ENCODE assay signal across 8 mouse cellular contexts in the genomic region with DNA sequence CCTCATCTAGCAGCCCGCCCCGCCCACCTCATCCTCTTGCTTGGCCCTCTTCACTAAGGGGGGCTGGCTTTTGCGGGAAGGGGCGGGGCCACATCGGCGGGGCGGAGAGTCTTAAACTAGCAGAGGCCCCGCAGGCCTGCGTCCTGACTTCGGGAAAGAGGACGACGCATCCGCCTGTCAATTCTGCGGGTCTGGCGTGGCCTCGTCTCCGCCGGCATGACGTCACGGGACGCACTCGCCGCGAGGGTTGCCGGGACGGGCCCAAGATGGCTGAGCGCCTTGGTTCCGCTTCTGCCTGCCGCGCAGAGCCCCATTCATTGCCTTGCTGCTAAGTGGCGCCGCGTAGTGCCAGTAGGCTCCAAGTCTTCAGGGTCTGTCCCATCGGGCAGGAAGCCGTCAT. TPM values are rescaled to one million over a fixed set of nuclear protein-coding genes. Genes with fewer than 3 reads are reported as not detected.
DNase-seq lines count a peak whose midpoint lies in the region; ATAC-seq and TF ChIP-seq lines count a peak whose summit lies in the region.

A gene (plus strand): TSS at position 232 of the 400 bp plus-strand sequence.

- TF ChIP-seq POLR2A in testis, adult 2 months (IDR thresholded peaks at IDR 0.05; ENCODE audit: control insufficient read depth, low read depth, low read length) = peak; percentile 95

- H3K4me3 ChIP-seq in E14TG2a.4 (replicated peaks; ENCODE audit: low read length) = peak within 1 kb of the TSS; percentile 96
- H3K4me3 ChIP-seq in forebrain, embryonic 12.5 days (replicated peaks) = peak within 1 kb of the TSS; percentile 99
- H3K4me3 ChIP-seq in heart, postnatal 0 days (ENCODE audit: low read depth, low read length) = peak within 1 kb of the TSS; percentile 81
- H3K4me3 ChIP-seq in liver, embryonic 16.5 days (ENCODE audit: low read depth, low read length) = peak within 1 kb of the TSS; percentile 99
- peak within 1 kb of the TSS; percentile 99 for H3K4me3 ChIP-seq in neural tube, embryonic 13.5 days
- H3K4me3 ChIP-seq in testis, adult 2 months (ENCODE audit: control insufficient read depth, low read depth, low read length) = peak within 1 kb of the TSS; percentile 83

- H3K4me1 ChIP-seq in E14TG2a.4 (replicated peaks; ENCODE audit: low read depth, low read length) = peaks cover 19% of the 10 kb centered on the region
- peaks cover 17% of the 10 kb centered on the region for H3K4me1 ChIP-seq in forebrain, embryonic 12.5 days
- peaks cover 7% of the 10 kb centered on the region for H3K4me1 ChIP-seq in heart, postnatal 0 days (ENCODE audit: control insufficient read depth, insufficient read depth)
- H3K4me1 ChIP-seq in liver, embryonic 16.5 days (ENCODE audit: control insufficient read depth, low read depth, low read length) = peaks cover 23% of the 10 kb centered on the region
- H3K4me1 ChIP-seq in neural tube, embryonic 13.5 days (replicated peaks) = peaks cover 16% of the 10 kb centered on the region
- peaks cover 8% of the 10 kb centered on the region for H3K4me1 ChIP-seq in testis, adult 2 months (ENCODE audit: control insufficient read depth, insufficient read depth, low read length)

- ATAC-seq in forebrain, embryonic 12.5 days (ENCODE audit: low FRiP score) = peak; percentile 99
- peak; percentile 97 for ATAC-seq in heart, postnatal 0 days (ENCODE audit: insufficient read depth, low read depth)
- peak; percentile 97 for ATAC-seq in liver, embryonic 16.5 days (ENCODE audit: low read depth)
- peak; percentile 98 for ATAC-seq in neural tube, embryonic 13.5 days (ENCODE audit: low read depth)

- peaks cover 11% of the 10 kb centered on the region for H3K27me3 ChIP-seq in E14TG2a.4 (ENCODE audit: insufficient read depth, low read length)
- H3K27me3 ChIP-seq in forebrain, embryonic 12.5 days = no peaks in the 10 kb centered on the region
- H3K27me3 ChIP-seq in heart, postnatal 0 days (ENCODE audit: control insufficient read depth, insufficient read depth, low read length) = no peaks in the 10 kb centered on the region
- H3K27me3 ChIP-seq in liver, embryonic 16.5 days (ENCODE audit: control insufficient read depth, insufficient read depth, low read depth, low read length) = no peaks in the 10 kb centered on the region
- peaks cover 4% of the 10 kb centered on the region; the same call in 1 of the 2 replicates for H3K27me3 ChIP-seq in neural tube, embryonic 13.5 days
- no peaks in the 10 kb centered on the region for H3K27me3 ChIP-seq in testis, adult 2 months (ENCODE audit: control insufficient read depth, insufficient read depth, low read length)

- no peaks in the 10 kb centered on the region for H3K9me3 ChIP-seq in E14TG2a.4 (ENCODE audit: low read length)
- no peaks in the 10 kb centered on the region for H3K9me3 ChIP-seq in forebrain, embryonic 12.5 days
- no peaks in the 10 kb centered on the region for H3K9me3 ChIP-seq in heart, postnatal 0 days (replicated peaks; ENCODE audit: control insufficient read depth, low read length)
- H3K9me3 ChIP-seq in liver, embryonic 16.5 days (replicated peaks; ENCODE audit: control insufficient read depth, low read length) = no peaks in the 10 kb centered on the region
- H3K9me3 ChIP-seq in neural tube, embryonic 13.5 days = no peaks in the 10 kb centered on the region

- TF ChIP-seq EP300 in heart, postnatal 0 days (IDR thresholded peaks at IDR 0.05; ENCODE audit: low read depth) = no peak

- no peaks in the 10 kb centered on the region for H3K36me3 ChIP-seq in E14TG2a.4 (ENCODE audit: insufficient read depth, low read length)
- no peaks in the 10 kb centered on the region for H3K36me3 ChIP-seq in forebrain, embryonic 12.5 days (replicated peaks)
- no peaks in the 10 kb centered on the region for H3K36me3 ChIP-seq in heart, postnatal 0 days (replicated peaks; ENCODE audit: control insufficient read depth, insufficient read depth, low read length)
- H3K36me3 ChIP-seq in liver, embryonic 16.5 days (ENCODE audit: control insufficient read depth, insufficient read depth) = no peaks in the 10 kb centered on the region
- no peaks in the 10 kb centered on the region for H3K36me3 ChIP-seq in neural tube, embryonic 13.5 days
- H3K36me3 ChIP-seq in testis, adult 2 months (ENCODE audit: control insufficient read depth, insufficient read depth, low read length) = no peaks in the 10 kb centered on the region

- DNase-seq in c-Kit-positive CD71-positive TER-119-positive erythroid progenitor cells, embryonic 14.5 days (ENCODE audit: low spot score) = peak; percentile 88
- peak; percentile 96 for DNase-seq in heart, postnatal 0 days (ENCODE audit: low spot score)
- DNase-seq in kidney, postnatal 4 days = peak; percentile 97 to 98

- under 1% methylated on average over 35 of the region's 35 CpGs for WGBS in forebrain, embryonic 12.5 days
- WGBS in heart, postnatal 0 days = under 1% methylated on average over 35 of the region's 35 CpGs
- WGBS in liver, embryonic 16.5 days (ENCODE audit: insufficient replicate concordance) = under 1% methylated on average over 35 of the region's 35 CpGs
- under 1% methylated on average over 35 of the region's 35 CpGs for WGBS in neural tube, embryonic 13.5 days

- peak within 1 kb of the TSS; percentile 87 for H3K4me2 ChIP-seq in forebrain, embryonic 12.5 days
- peak within 1 kb of the TSS; percentile 82 for H3K4me2 ChIP-seq in heart, postnatal 0 days (ENCODE audit: low read depth, low read length)
- H3K4me2 ChIP-seq in liver, embryonic 16.5 days (ENCODE audit: low read depth, low read length) = peak within 1 kb of the TSS; percentile 98
- H3K4me2 ChIP-seq in neural tube, embryonic 13.5 days = peak within 1 kb of the TSS; percentile 79

- peak within 1 kb of the TSS; percentile 96 for H3K9ac ChIP-seq in forebrain, embryonic 12.5 days
- H3K9ac ChIP-seq in heart, postnatal 0 days (replicated peaks; ENCODE audit: low read depth, low read length) = peak within 1 kb of the TSS; percentile 73
- H3K9ac ChIP-seq in liver, embryonic 16.5 days (ENCODE audit: low read depth, low read length) = peak within 1 kb of the TSS; percentile 100
- peak within 1 kb of the TSS; percentile 96 for H3K9ac ChIP-seq in neural tube, embryonic 13.5 days

- H3K27ac ChIP-seq in forebrain, embryonic 12.5 days = peak within 1 kb of the TSS; percentile 95
- H3K27ac ChIP-seq in heart, postnatal 0 days (ENCODE audit: low read depth) = peak within 1 kb of the TSS; percentile 90
- H3K27ac ChIP-seq in liver, embryonic 16.5 days (ENCODE audit: low read length) = peak within 1 kb of the TSS; percentile 89
- peak within 1 kb of the TSS; percentile 94 for H3K27ac ChIP-seq in neural tube, embryonic 13.5 days (replicated peaks)
- H3K27ac ChIP-seq in testis, adult 2 months (ENCODE audit: control insufficient read depth, insufficient read depth, low read depth, low read length) = peak within 1 kb of the TSS; percentile 61

- no peak for TF ChIP-seq CTCF in E14TG2a.4 (conservative IDR thresholded peaks at IDR 0.05; ENCODE audit: low read length)
- 0 out of 2 replicates have a peak, but pooled peaks have one; percentile 4 for TF ChIP-seq CTCF in heart, postnatal 0 days (IDR thresholded peaks at IDR 0.05; ENCODE audit: low read depth)
- TF ChIP-seq CTCF in testis, adult 2 months (IDR thresholded peaks at IDR 0.05; ENCODE audit: control insufficient read depth, insufficient read depth, insufficient replicate concordance, low read depth, low read length) = no peak

RNA-seq across cellular contexts. Expression of the gene that starts here (rescaled TPM):
- polyA plus RNA-seq in forebrain, embryonic 12.5 days (2016; fragmentation: Nextera tagmentation; extraction: Ambion mirVana) = 19.8 and 22.0 TPM in 2 replicates
- total RNA-seq in heart, postnatal 0 days (2014; rRNA removed; ENCODE audit: low replicate concordance) = 16.1 and 16.9 TPM in 2 replicates
- 2.3 and 2.5 TPM in 2 replicates for polyA plus RNA-seq in heart, postnatal 0 days (2015; fragmentation: Nextera tagmentation; extraction: Ambion mirVana)
- 4.4 and 4.9 TPM in 2 replicates for polyA plus RNA-seq in liver, embryonic 16.5 days (2015; fragmentation: Nextera tagmentation; extraction: Ambion mirVana)
- 12.8 and 13.9 TPM in 2 replicates for polyA plus RNA-seq in neural tube, embryonic 13.5 days (2015; fragmentation: Nextera tagmentation; extraction: Ambion mirVana)
- polyA plus RNA-seq in testis, adult 2 months (2012; rRNA removed) = 17.9 and 18.1 TPM in 2 replicates

Comparison
In these comparisons a context has a peak if more than half of its experiments do, and no peak if none do; other contexts are left out.
1. Peak in every context shown above with its lines: DNase-seq, ATAC-seq, H3K4me3 ChIP-seq and H3K27ac ChIP-seq.